Mouse (Mus musculus) forebrain, embryonic 11.5 days (tissue): ENCODE data around the gene Susd1. TPM values are rescaled to one million over a fixed set of nuclear protein-coding genes. Genes with fewer than 3 reads are reported as not detected.

Experiments used
- ATAC-seq: fragments of 200-750 bp; cut with Nextera tagmentation; replicated peaks from 2 replicates; pipeline ENCODE4 v1.8.0; 2017; ENCODE audit warnings: moderate TSS enrichment; ENCODE audit not compliant: low FRiP score
- DNase-seq: peaks from one replicate; pipeline ENCODE4 v3.0.0-alpha.2; 2017; ENCODE audit warnings: low spot score
- H3K27ac ChIP-seq: fragments of 300-500 bp; sonication (generic); 2 replicates; pipeline ENCODE4 v1.5.1; 2014; ENCODE audit warnings: low read depth, low read length
- H3K27me3 ChIP-seq: fragments of 300-500 bp; sonication (generic); 2 replicates; pipeline ENCODE4 v1.6.1; 2014; ENCODE audit warnings: mild to moderate bottlenecking, low read length, mixed read lengths; ENCODE audit not compliant: control insufficient read depth, insufficient read depth
- H3K36me3 ChIP-seq: fragments of 300-500 bp; sonication (generic); 2 replicates; pipeline ENCODE4 v1.6.1; 2014; ENCODE audit warnings: mild to moderate bottlenecking, low read length, moderate library complexity, mixed read lengths; ENCODE audit not compliant: control insufficient read depth, insufficient read depth
- H3K4me1 ChIP-seq: fragments of 300-500 bp; sonication (generic); replicated peaks from 2 replicates; pipeline ENCODE4 v1.6.1; 2014; ENCODE audit warnings: low read length, mixed read lengths; ENCODE audit not compliant: control insufficient read depth, insufficient read depth
- H3K4me2 ChIP-seq: fragments of 300-500 bp; sonication (generic); 2 replicates; pipeline ENCODE4 v1.6.1; 2014; ENCODE audit warnings: low read depth, mild to moderate bottlenecking, low read length, moderate library complexity, mixed read lengths; ENCODE audit not compliant: severe bottlenecking
- H3K4me3 ChIP-seq: fragments of 300-500 bp; sonication (generic); 2 replicates; pipeline ENCODE4 v1.5.1; 2014; ENCODE audit warnings: low read depth, low read length
- H3K9ac ChIP-seq: fragments of 300-500 bp; sonication (generic); 2 replicates; pipeline ENCODE4 v1.6.1; 2014; ENCODE audit warnings: low read length
- H3K9me3 ChIP-seq: fragments of 300-500 bp; sonication (generic); 2 replicates; pipeline ENCODE4 v1.6.1; 2016; ENCODE audit warnings: low read length, mixed read lengths; ENCODE audit not compliant: control insufficient read depth
- WGBS: fragments of 180-500 bp; shearing (Covaris S2); extraction: QIAGEN DNeasy Blood & Tissue Kit; methylation state at CpG from one replicate; pipeline ENCODE4 v1.1.7; 2014; 5-methylcytosine and 5-hydroxymethylcytosine counted together
- polyA plus RNA-seq: library from polyadenylated mRNA; unstranded; fragments of >200 nt; fragmentation: Nextera tagmentation; extraction: Ambion mirVana; gene quantifications from 2 replicates; pipeline ENCODE4 v1.2.1, GENCODE M21; 2014

Gene Susd1
- 0.92 and 1.3 TPM in 2 replicates for polyA plus RNA-seq

DNA sequence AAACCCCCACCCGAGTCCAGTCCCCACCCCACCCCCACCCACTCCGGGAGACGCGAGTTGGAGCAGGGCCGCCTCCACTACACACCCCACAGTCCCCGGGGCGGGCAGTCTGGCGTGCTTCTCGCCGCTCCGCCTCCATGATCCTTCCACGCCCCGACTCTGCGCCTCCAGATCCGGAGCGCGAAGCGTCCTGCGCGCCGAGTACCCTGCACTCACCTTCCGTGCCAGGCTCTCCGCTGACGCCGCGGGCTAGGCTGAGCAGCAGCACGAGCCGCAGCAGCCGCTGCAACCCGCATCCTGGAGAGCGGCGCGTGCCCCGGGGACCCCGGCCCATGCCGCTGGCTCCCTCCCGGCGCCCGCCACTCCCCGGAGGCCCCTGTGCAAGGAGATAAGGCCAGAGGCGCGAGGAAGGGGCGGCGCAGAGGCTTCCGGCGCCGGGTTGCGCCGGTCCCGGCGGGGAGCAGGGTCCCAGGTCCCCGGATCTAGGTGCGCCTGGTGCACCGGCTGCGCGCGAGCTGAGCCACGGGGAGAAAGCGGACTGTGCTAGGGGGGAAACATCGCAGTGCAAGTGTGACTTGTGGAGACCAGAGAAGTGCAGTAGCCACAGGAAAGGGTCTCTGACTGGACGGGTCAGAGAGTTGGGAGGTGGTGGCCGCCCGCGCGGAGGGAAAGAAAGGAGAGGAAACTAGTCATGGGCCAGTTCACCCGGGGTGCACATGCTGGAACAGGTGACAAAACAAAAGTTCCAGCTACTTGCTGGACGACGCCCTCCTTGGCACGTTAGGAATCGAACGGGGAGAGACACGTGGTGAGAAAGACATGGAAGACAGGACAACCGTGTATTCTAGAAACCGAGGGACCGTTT, at the start of gene Susd1:
Gene Susd1, minus strand, starts transcription at position 644 of the 865 bp plus-strand sequence.
- Histone ChIP-seq H3K4me1 (no peaks in the 10 kb centered on the region; the same call in 1 of the 2 replicates), H3K27me3 (peaks cover 14% of the 10 kb centered on the region), H3K27ac (no peak within 1 kb of the TSS), H3K36me3 (no peaks in the 10 kb centered on the region), H3K9ac (peak within 1 kb of the TSS; percentile 70), H3K4me3 (peak within 1 kb of the TSS; percentile 56), H3K9me3 (no peaks in the 10 kb centered on the region), H3K4me2 (peak within 1 kb of the TSS; percentile 97)
- ATAC-seq: peak; percentile 86
- DNase-seq: peak; percentile 78
- WGBS: 1% methylated on average over 74 of the region's 75 CpGs

DNA sequence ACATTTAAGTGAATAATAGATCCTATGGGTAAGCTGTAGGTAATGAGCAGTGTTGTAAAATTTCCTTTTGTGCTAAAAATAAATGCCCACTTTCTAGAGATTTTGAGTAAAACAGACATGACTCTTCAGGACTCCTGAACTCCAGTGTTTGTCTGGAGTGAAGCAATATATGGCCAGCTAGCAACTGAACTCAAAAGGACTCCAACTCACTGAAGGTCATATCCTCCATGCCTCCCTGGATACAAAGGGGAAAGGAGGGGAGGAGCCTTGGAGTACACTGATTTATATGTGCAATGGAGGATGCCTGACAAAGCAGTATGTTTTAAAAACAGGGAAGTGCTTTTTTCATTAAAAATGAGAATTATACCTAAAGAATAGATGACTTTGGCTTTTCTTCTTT, 32.9 kb upstream of the Susd1 start:
- H3K9me3 ChIP-seq: no peaks in the 10 kb centered on the region
- H3K36me3 ChIP-seq: no peaks in the 10 kb centered on the region
- H3K4me3 ChIP-seq: no peak overlapping the region
- no peak overlapping the region for H3K9ac ChIP-seq
- no peak overlapping the region for H3K4me2 ChIP-seq
- H3K4me1 ChIP-seq: no peaks in the 10 kb centered on the region
- H3K27me3 ChIP-seq: no peaks in the 10 kb centered on the region
- DNase-seq: no peak
- no peak for ATAC-seq
- H3K27ac ChIP-seq: no peak overlapping the region

DNA sequence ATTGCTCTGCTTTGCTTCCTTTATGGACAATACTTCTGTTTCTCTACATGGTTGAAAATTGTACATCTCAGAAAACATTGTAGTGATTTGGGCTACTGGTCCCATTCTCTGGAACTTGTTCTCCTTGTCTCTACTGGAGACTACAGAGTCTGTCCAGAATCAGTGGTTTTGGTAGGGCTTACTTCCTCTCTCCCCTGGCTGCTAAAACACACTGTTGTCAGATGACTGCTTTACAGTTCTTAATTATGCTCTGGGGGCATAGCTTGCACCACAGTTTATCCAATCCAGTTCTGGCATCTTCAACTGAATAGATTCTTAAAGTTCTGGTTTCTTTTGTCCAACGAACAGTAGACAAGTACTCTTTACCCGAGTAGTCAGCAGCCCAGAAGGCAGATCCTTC, 27.0 kb upstream of the Susd1 start:
- H3K27ac ChIP-seq: no peak overlapping the region
- no peak overlapping the region for H3K9ac ChIP-seq
- ATAC-seq (no peak), DNase-seq (no peak)
- H3K36me3 ChIP-seq: no peaks in the 10 kb centered on the region
- H3K4me1 ChIP-seq: no peaks in the 10 kb centered on the region
- no peak overlapping the region for H3K4me3 ChIP-seq
- no peaks in the 10 kb centered on the region for H3K27me3 ChIP-seq
- WGBS: 75% methylated on average over 2 of the region's 2 CpGs
- no peak overlapping the region for H3K4me2 ChIP-seq
- no peaks in the 10 kb centered on the region for H3K9me3 ChIP-seq

GRCm38 (mm10) chr4:59464661-59465060, 26.2 kb upstream of the Susd1 start:
- H3K9ac ChIP-seq: no peak overlapping the region
- H3K4me2 ChIP-seq: no peak overlapping the region
- no peaks in the 10 kb centered on the region for H3K36me3 ChIP-seq
- 89% methylated on average over 6 of the region's 6 CpGs for WGBS
- no peaks in the 10 kb centered on the region for H3K4me1 ChIP-seq
- ATAC-seq: no peak
- no peaks in the 10 kb centered on the region for H3K9me3 ChIP-seq
- no peak for DNase-seq
- H3K4me3 ChIP-seq: no peak overlapping the region
- no peak overlapping the region for H3K27ac ChIP-seq
- H3K27me3 ChIP-seq: no peaks in the 10 kb centered on the region

- no peak for ATAC-seq
- no peak overlapping the region for H3K27ac ChIP-seq
- no peak overlapping the region for H3K4me2 ChIP-seq
- no peaks in the 10 kb centered on the region for H3K36me3 ChIP-seq
- DNase-seq: no peak
- WGBS: 84% methylated on average over 6 of the region's 6 CpGs
- no peaks in the 10 kb centered on the region for H3K27me3 ChIP-seq
- H3K4me3 ChIP-seq: no peak overlapping the region
- H3K4me1 ChIP-seq: no peaks in the 10 kb centered on the region
- no peak overlapping the region for H3K9ac ChIP-seq
- no peaks in the 10 kb centered on the region for H3K9me3 ChIP-seq
Observed at GRCm38 (mm10) chr4:59462494-59462893, 24.1 kb upstream of the Susd1 start.

DNA sequence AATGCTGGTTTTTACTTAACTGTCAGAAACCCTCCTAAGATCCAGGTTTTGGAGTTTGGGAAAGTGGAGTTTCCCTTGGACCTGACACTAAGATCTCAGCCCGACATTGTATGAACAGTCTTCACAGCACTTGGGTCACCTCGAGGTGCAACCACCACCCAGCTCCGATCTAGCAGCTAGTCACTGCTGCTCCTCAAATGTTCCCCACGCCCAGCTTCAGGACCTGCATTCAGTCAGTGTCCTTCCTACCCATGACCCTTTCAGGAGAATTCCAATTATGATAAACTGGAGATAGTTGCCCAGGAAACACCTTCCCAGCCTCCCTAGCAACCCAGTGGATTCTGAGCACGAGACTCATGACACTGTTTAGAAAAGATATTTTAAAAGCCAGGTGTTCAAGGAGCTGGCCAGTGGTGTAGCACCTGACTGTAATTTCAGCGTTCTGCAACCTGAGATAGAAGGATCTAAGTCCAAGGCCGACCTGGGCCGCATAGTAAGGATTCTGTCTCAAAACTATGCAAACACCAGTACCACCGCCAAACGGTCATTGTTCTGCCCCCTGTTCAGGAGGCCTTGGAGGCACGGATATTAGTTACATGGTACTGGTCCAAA, 22.8 kb upstream of the Susd1 start:
- H3K27me3 ChIP-seq: no peaks in the 10 kb centered on the region
- no peak overlapping the region for H3K27ac ChIP-seq
- H3K36me3 ChIP-seq: no peaks in the 10 kb centered on the region
- no peak for ATAC-seq
- DNase-seq: no peak
- H3K9ac ChIP-seq: no peak overlapping the region
- no peak overlapping the region for H3K4me2 ChIP-seq
- no peaks in the 10 kb centered on the region for H3K9me3 ChIP-seq
- no peaks in the 10 kb centered on the region for H3K4me1 ChIP-seq
- WGBS: 88% methylated on average over 11 of the region's 11 CpGs
- H3K4me3 ChIP-seq: no peak overlapping the region

GRCm38 (mm10) chr4:59459216-59459955, 21.0 kb upstream of the Susd1 start:
- no peaks in the 10 kb centered on the region for H3K27me3 ChIP-seq
- no peak for ATAC-seq

DNA sequence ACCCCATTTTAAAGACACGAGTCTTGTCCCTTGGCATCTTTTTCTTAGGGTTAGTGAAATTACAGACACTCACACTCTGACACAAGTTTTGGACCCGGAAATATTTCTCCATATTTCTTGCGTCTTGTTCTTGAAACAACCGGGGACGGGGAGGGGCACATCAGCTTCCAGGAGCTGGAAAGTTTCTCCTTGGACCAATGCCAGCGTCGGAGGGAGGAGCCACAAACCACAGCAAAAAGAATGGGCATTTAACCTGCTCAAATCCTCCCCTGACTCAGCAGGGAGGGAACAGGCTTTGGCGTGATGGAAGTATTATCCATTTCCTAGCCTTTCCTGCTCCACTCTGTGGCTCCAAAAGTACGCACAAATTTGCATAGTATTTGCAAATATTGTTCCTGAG, 19.5 kb upstream of the Susd1 start:
- no peak overlapping the region for H3K4me2 ChIP-seq
- ATAC-seq: no peak
- no peak for DNase-seq
- no peak overlapping the region for H3K4me3 ChIP-seq
- no peaks in the 10 kb centered on the region for H3K27me3 ChIP-seq
- 47% methylated on average over 9 of the region's 9 CpGs for WGBS
- H3K9ac ChIP-seq: no peak overlapping the region
- H3K27ac ChIP-seq: no peak overlapping the region
- no peaks in the 10 kb centered on the region for H3K9me3 ChIP-seq
- H3K36me3 ChIP-seq: no peaks in the 10 kb centered on the region
- no peaks in the 10 kb centered on the region for H3K4me1 ChIP-seq

More at GRCm38 (mm10) chr4:59459216-59459955, 21.0 kb upstream of the Susd1 start:
- H3K36me3 ChIP-seq: no peaks in the 10 kb centered on the region
- H3K27ac ChIP-seq: no peak overlapping the region
- H3K4me1 ChIP-seq: no peaks in the 10 kb centered on the region
- no peak overlapping the region for H3K4me3 ChIP-seq
- H3K9me3 ChIP-seq: no peaks in the 10 kb centered on the region
- no peak for DNase-seq
- H3K9ac ChIP-seq: no peak overlapping the region
- H3K4me2 ChIP-seq: no peak overlapping the region
- WGBS: 84% methylated on average over 13 of the region's 13 CpGs
